Mouse (Mus musculus) lung, postnatal 0 days (tissue): Measurements from ENCODE around the gene Gm20388.

Source experiments
- CTCF ChIP-seq: IDR thresholded peaks from 2 replicates; pipeline ENCODE4 v1.5.1; 2016; ENCODE audit warnings: antibody characterized with exemption, mild to moderate bottlenecking
- EP300 ChIP-seq: IDR thresholded peaks from 2 replicates; pipeline ENCODE4 v1.6.1; 2016; ENCODE audit warnings: antibody characterized with exemption, mild to moderate bottlenecking, control low read depth

- TF ChIP-seq CTCF (peak; percentile 43), EP300 (0 out of 2 replicates have a peak, but pooled peaks have one; percentile 5)
These were observed 3130.6 kb downstream of the Gm20388 start for GRCm38 (mm10) chr8:123041008-123041773.
